Mouse (Mus musculus): Measurements from ENCODE around the gene Prelid3b. TPM values are rescaled to one million over a fixed set of nuclear protein-coding genes. Genes with fewer than 3 reads are reported as not detected.

Prelid3b gene
- polyA plus RNA-seq, 1 experiment from 2014 or later: 133 TPM

DNA sequence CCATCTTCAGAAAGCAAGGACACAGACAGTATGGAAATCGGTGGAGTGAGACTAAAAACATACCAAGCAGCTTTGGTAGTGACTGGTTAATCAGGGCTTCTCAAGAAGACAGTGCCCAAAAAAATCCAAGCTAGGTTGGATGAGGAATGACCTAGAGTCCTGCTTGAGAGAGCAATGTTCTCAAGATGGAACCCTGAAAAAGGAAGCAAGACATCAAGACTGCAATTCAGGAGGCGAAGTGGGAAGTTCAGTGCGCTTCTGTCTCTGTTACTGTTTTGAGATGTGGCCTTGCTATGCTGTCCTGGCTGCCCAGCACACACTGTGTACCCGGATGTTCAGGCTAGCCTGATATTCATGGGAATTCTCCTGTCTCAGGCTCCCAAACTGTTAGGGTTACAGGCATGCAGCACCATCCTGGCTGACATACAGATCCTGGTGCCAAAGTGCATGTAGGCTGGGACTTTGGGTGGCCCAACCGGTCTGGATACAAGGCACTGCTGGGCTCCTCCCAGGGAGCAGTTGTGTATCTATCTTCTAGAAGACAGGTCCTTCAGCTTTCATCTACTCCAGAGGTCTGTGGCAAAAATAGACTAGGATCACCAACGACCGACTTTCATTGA lies 2.0 kb downstream of the Prelid3b start:
- H3K36me3 ChIP-seq (ENCODE audit: control insufficient read depth, insufficient read depth, low read length): peaks cover 25% of the 10 kb centered on the region; the same call in 1 of the 2 replicates
- H3K4me2 ChIP-seq (ENCODE audit: low read length): no peak overlapping the region
- H3K9me3 ChIP-seq (replicated peaks; ENCODE audit: control insufficient read depth, low read length): no peaks in the 10 kb centered on the region
- DNase-seq (ENCODE audit: low spot score): no peak
- no peaks in the 10 kb centered on the region for H3K27me3 ChIP-seq (replicated peaks; ENCODE audit: control insufficient read depth, insufficient read depth, low read length)
- no peak overlapping the region for H3K4me3 ChIP-seq (ENCODE audit: low read depth, low read length)
- peaks cover 7% of the 10 kb centered on the region; the same call in 1 of the 2 replicates for H3K4me1 ChIP-seq (ENCODE audit: control insufficient read depth, insufficient read depth, low read length)
- WGBS: 95% methylated on average over 7 of the region's 7 CpGs
- no peak for ATAC-seq
- H3K9ac ChIP-seq (ENCODE audit: low read length): no peak overlapping the region
- H3K27ac ChIP-seq (ENCODE audit: low read depth, low read length): no peak overlapping the region

DNA sequence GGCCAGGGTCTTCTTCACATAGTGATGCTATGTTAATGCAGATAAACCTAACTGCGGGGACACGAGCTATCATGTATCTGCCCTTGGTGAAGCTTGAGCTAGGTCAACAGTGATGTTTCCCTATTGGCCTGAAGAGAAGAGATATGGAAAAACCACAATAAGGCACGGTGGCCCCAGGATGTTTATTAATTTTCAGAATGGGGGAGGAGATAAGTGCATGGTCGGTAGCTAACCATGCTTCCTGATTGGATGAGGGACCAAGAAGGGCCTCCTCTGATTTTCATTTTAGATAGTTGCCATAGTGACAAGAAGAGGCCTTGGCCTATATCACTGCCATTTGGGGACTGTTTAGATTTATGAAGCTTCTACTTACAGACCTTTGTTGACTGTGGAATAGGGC lies 2.5 kb downstream of the Prelid3b start:
- H3K27me3 ChIP-seq (replicated peaks; ENCODE audit: control insufficient read depth, insufficient read depth, low read length): no peaks in the 10 kb centered on the region
- no peak overlapping the region for H3K27ac ChIP-seq (ENCODE audit: low read depth, low read length)
- WGBS: 96% methylated on average over 4 of the region's 4 CpGs
- ATAC-seq: no peak
- no peak overlapping the region for H3K4me2 ChIP-seq (ENCODE audit: low read length)
- no peaks in the 10 kb centered on the region for H3K9me3 ChIP-seq (replicated peaks; ENCODE audit: control insufficient read depth, low read length)
- H3K4me1 ChIP-seq (ENCODE audit: control insufficient read depth, insufficient read depth, low read length): peaks cover 7% of the 10 kb centered on the region; the same call in 1 of the 2 replicates
- H3K36me3 ChIP-seq (ENCODE audit: control insufficient read depth, insufficient read depth, low read length): peaks cover 30% of the 10 kb centered on the region; the same call in 1 of the 2 replicates
- no peak overlapping the region for H3K4me3 ChIP-seq (ENCODE audit: low read depth, low read length)
- no peak overlapping the region for H3K9ac ChIP-seq (ENCODE audit: low read length)
- no peak for DNase-seq (ENCODE audit: low spot score)

GRCm38 (mm10) chr2:174463789-174464523 lies 8.9 kb downstream of the Prelid3b start, which contains the start of gene Atp5e:
TSS of gene Atp5e (minus strand) at chr2:174464105.
- H3K4me3 ChIP-seq (ENCODE audit: low read depth, low read length): peak within 1 kb of the TSS; percentile 80

GRCm38 (mm10) chr2:174463370-174463769 lies 9.5 kb downstream of the Prelid3b start:
- WGBS: 35% methylated on average over 10 of the region's 10 CpGs
- DNase-seq (ENCODE audit: low spot score): no peak
- peak overlapping the region; percentile 97 for H3K4me2 ChIP-seq (ENCODE audit: low read length)
- no peak overlapping the region for H3K27ac ChIP-seq (ENCODE audit: low read depth, low read length)
- ATAC-seq: peak; percentile 38
- H3K4me3 ChIP-seq (ENCODE audit: low read depth, low read length): peak overlapping the region; percentile 80
- no peaks in the 10 kb centered on the region for H3K27me3 ChIP-seq (replicated peaks; ENCODE audit: control insufficient read depth, insufficient read depth, low read length)
- H3K9me3 ChIP-seq (replicated peaks; ENCODE audit: control insufficient read depth, low read length): no peaks in the 10 kb centered on the region
- peaks cover 6% of the 10 kb centered on the region for H3K4me1 ChIP-seq (ENCODE audit: control insufficient read depth, insufficient read depth, low read length)
- peak overlapping the region; percentile 82 for H3K9ac ChIP-seq (ENCODE audit: low read length)
- peaks cover 44% of the 10 kb centered on the region for H3K36me3 ChIP-seq (ENCODE audit: control insufficient read depth, insufficient read depth, low read length)

More at GRCm38 (mm10) chr2:174463789-174464523, 8.9 kb downstream of the Prelid3b start, which contains the start of gene Atp5e:
- 3% methylated on average over 48 of the region's 48 CpGs for WGBS
- Histone ChIP-seq H3K27me3 (replicated peaks; ENCODE audit: control insufficient read depth, insufficient read depth, low read length) (no peaks in the 10 kb centered on the region), H3K36me3 (ENCODE audit: control insufficient read depth, insufficient read depth, low read length) (peaks cover 49% of the 10 kb centered on the region), H3K9ac (ENCODE audit: low read length) (peak within 1 kb of the TSS; percentile 82), H3K9me3 (replicated peaks; ENCODE audit: control insufficient read depth, low read length) (no peaks in the 10 kb centered on the region), H3K27ac (ENCODE audit: low read depth, low read length) (no peak within 1 kb of the TSS), H3K4me2 (ENCODE audit: low read length) (peak within 1 kb of the TSS; percentile 97), H3K4me1 (ENCODE audit: control insufficient read depth, insufficient read depth, low read length) (peaks cover 6% of the 10 kb centered on the region)
- peak; percentile 93 for DNase-seq (ENCODE audit: low spot score)
- peak; percentile 100 for ATAC-seq

DNA sequence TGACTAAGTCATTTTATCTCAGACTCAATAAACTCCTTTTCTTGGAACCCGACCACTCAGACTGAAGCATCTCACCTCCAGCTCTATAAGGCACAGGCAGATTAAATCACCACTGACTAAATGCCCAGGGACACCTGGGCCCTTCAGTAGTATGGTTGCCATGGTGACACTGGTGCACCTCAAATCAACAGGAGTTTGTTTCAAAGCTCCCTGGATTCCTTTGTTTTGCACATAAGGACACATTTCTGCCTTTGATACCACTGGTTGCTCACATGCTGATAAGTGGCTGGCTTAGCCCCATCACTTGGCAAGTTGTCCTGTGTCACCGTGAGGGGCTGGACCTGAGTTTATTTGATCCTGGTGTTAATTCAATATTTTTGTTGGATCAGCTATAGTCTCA lies 13.5 kb downstream of the Prelid3b start:
- Histone ChIP-seq H3K4me2 (ENCODE audit: low read length) (no peak overlapping the region), H3K27ac (ENCODE audit: low read depth, low read length) (no peak overlapping the region), H3K36me3 (ENCODE audit: control insufficient read depth, insufficient read depth, low read length) (peaks cover 24% of the 10 kb centered on the region), H3K4me1 (ENCODE audit: control insufficient read depth, insufficient read depth, low read length) (peaks cover 6% of the 10 kb centered on the region), H3K9me3 (replicated peaks; ENCODE audit: control insufficient read depth, low read length) (no peaks in the 10 kb centered on the region), H3K27me3 (replicated peaks; ENCODE audit: control insufficient read depth, insufficient read depth, low read length) (no peaks in the 10 kb centered on the region), H3K4me3 (ENCODE audit: low read depth, low read length) (no peak overlapping the region), H3K9ac (ENCODE audit: low read length) (no peak overlapping the region)
- ATAC-seq (no peak), DNase-seq (ENCODE audit: low spot score) (no peak)
- WGBS: 49% methylated on average over 2 of the region's 2 CpGs

DNA sequence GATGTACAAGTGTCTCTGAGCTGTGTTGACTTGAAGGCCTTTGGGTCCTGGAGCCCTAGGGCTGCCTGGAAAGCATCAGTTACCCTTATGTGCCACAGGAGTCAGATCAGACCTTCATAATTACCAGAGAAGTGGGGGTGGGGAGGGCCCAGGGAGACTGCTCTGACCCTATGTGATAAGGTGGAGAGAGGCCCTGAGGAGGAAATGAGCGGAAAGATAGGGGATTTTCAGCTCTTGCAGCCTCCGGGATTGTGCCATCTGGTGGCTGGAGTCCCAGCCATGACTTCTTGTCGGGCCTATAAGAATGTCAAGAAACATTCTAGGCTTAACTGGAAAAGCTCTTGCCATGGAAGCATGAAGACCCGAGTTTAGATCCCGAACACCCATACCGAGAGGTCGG lies 19.2 kb downstream of the Prelid3b start:
- Histone ChIP-seq H3K9me3 (replicated peaks; ENCODE audit: control insufficient read depth, low read length) (no peaks in the 10 kb centered on the region), H3K27ac (ENCODE audit: low read depth, low read length) (no peak overlapping the region), H3K4me1 (ENCODE audit: control insufficient read depth, insufficient read depth, low read length) (no peaks in the 10 kb centered on the region), H3K4me2 (ENCODE audit: low read length) (no peak overlapping the region), H3K27me3 (replicated peaks; ENCODE audit: control insufficient read depth, insufficient read depth, low read length) (no peaks in the 10 kb centered on the region), H3K9ac (ENCODE audit: low read length) (no peak overlapping the region), H3K36me3 (ENCODE audit: control insufficient read depth, insufficient read depth, low read length) (no peaks in the 10 kb centered on the region), H3K4me3 (ENCODE audit: low read depth, low read length) (no peak overlapping the region)
- no peak for ATAC-seq
- WGBS: 73% methylated on average over 7 of the region's 7 CpGs
- DNase-seq (ENCODE audit: low spot score): no peak

GRCm38 (mm10) chr2:174450353-174450752 lies 22.5 kb downstream of the Prelid3b start, which contains the start of gene Tubb1:
TSS of gene Tubb1 (plus strand) at chr2:174450695.
- H3K4me1 ChIP-seq (ENCODE audit: control insufficient read depth, insufficient read depth, low read length): no peaks in the 10 kb centered on the region
- H3K27me3 ChIP-seq (replicated peaks; ENCODE audit: control insufficient read depth, insufficient read depth, low read length): no peaks in the 10 kb centered on the region
- no peak within 1 kb of the TSS for H3K4me2 ChIP-seq (ENCODE audit: low read length)
- no peak for DNase-seq (ENCODE audit: low spot score)
- no peaks in the 10 kb centered on the region for H3K9me3 ChIP-seq (replicated peaks; ENCODE audit: control insufficient read depth, low read length)
- no peak within 1 kb of the TSS for H3K9ac ChIP-seq (ENCODE audit: low read length)
- no peak within 1 kb of the TSS for H3K4me3 ChIP-seq (ENCODE audit: low read depth, low read length)
- WGBS: 76% methylated on average over 4 of the region's 4 CpGs
- no peak within 1 kb of the TSS for H3K27ac ChIP-seq (ENCODE audit: low read depth, low read length)
- ATAC-seq: no peak
- no peaks in the 10 kb centered on the region for H3K36me3 ChIP-seq (ENCODE audit: control insufficient read depth, insufficient read depth, low read length)

DNA sequence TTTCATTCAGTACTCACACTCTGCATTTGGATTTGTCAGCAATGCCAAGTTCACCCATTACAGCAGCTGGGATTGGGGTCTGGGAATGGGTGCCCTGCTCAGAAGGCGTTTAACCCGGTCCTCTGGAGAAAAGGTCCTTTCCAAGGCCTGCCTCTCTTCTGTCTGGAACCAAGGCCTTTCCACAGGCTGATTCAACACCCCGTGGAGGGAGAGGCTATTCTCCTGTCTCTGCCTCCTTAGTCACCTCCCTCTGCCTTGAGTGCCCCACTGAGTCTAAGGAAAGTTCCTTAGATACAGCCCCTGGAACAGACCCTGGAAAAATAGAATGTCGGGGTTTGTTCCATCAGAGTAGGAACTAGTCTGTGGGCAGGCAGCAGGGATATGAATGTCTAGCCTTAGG lies 24.5 kb downstream of the Prelid3b start:
- no peaks in the 10 kb centered on the region for H3K36me3 ChIP-seq (ENCODE audit: control insufficient read depth, insufficient read depth, low read length)
- no peak overlapping the region for H3K4me3 ChIP-seq (ENCODE audit: low read depth, low read length)
- H3K27ac ChIP-seq (ENCODE audit: low read depth, low read length): no peak overlapping the region
- DNase-seq (ENCODE audit: low spot score) (no peak), ATAC-seq (no peak)
- H3K4me1 ChIP-seq (ENCODE audit: control insufficient read depth, insufficient read depth, low read length): no peaks in the 10 kb centered on the region
- 86% methylated on average over 4 of the region's 4 CpGs for WGBS
- H3K4me2 ChIP-seq (ENCODE audit: low read length): no peak overlapping the region
- no peaks in the 10 kb centered on the region for H3K9me3 ChIP-seq (replicated peaks; ENCODE audit: control insufficient read depth, low read length)
- H3K27me3 ChIP-seq (replicated peaks; ENCODE audit: control insufficient read depth, insufficient read depth, low read length): no peaks in the 10 kb centered on the region
- H3K9ac ChIP-seq (ENCODE audit: low read length): no peak overlapping the region

GRCm38 (mm10) chr2:174446905-174447304 lies 26.0 kb downstream of the Prelid3b start:
- DNase-seq (ENCODE audit: low spot score): no peak

More at GRCm38 (mm10) chr2:174446905-174447304, 26.0 kb downstream of the Prelid3b start:
- 50% methylated on average over 8 of the region's 8 CpGs for WGBS
- H3K4me3 ChIP-seq (ENCODE audit: low read depth, low read length): no peak overlapping the region
- no peaks in the 10 kb centered on the region for H3K27me3 ChIP-seq (replicated peaks; ENCODE audit: control insufficient read depth, insufficient read depth, low read length)
- H3K36me3 ChIP-seq (ENCODE audit: control insufficient read depth, insufficient read depth, low read length): no peaks in the 10 kb centered on the region
- no peaks in the 10 kb centered on the region for H3K4me1 ChIP-seq (ENCODE audit: control insufficient read depth, insufficient read depth, low read length)
- no peak overlapping the region for H3K9ac ChIP-seq (ENCODE audit: low read length)
- no peak overlapping the region for H3K27ac ChIP-seq (ENCODE audit: low read depth, low read length)
- no peaks in the 10 kb centered on the region for H3K9me3 ChIP-seq (replicated peaks; ENCODE audit: control insufficient read depth, low read length)
- H3K4me2 ChIP-seq (ENCODE audit: low read length): no peak overlapping the region
- no peak for ATAC-seq
